Mouse (Mus musculus): ENCODE measurements around the gene Tmem151b.

DNA sequence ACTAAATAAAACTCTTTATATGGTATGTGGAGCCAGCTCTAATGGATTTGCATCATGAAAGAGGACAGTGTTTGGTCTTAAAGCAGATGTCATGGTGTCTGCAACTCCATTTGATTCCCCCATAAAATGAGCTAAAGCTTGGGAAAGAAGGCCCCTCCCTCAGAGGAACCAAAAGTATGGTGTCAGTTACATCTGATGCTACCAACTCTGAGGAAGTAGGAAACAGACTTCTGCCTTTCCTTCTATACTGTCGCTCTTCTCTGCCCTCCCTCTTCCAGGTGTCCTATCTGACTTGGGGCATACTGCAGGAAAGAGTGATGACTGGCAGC lies 16.5 kb upstream of the Tmem151b start:
- TF ChIP-seq USF1 (IDR thresholded peaks at IDR 0.05; ENCODE audit: low read depth) = no peak
- TF ChIP-seq MAX (IDR thresholded peaks at IDR 0.05) = no peak
- TF ChIP-seq CTCF (IDR thresholded peaks at IDR 0.05; ENCODE audit: control insufficient read depth, insufficient read depth, insufficient read length) = no peak
- no peak for TF ChIP-seq MYOD1 (IDR thresholded peaks at IDR 0.05; ENCODE audit: control insufficient read depth, insufficient read length, low read depth)
- no peak for TF ChIP-seq MYOG (IDR thresholded peaks at IDR 0.05; ENCODE audit: control insufficient read depth, extremely low read depth, insufficient read length)
- no peak for TF ChIP-seq CEBPB (IDR thresholded peaks at IDR 0.05; ENCODE audit: low read depth)
